Mouse (Mus musculus): ENCODE data around the gene 4932411N23Rik. TPM values are rescaled to one million over a fixed set of nuclear protein-coding genes. Genes with fewer than 3 reads are reported as not detected.
"Not testable (repeated sequence)": the region's sequence is repeated elsewhere in the genome, so short reads cannot be mapped to it uniquely, and the experiment has no call there.

Gene 4932411N23Rik
- not detected for polyA plus RNA-seq (2012; fragmentation: generic; extraction: Trizol)

GRCm38 (mm10) chrX:126815768-126816167, at the start of gene 4932411N23Rik:
TSS of gene 4932411N23Rik (minus strand) at chrX:126815868.
- Histone ChIP-seq H3K27me3 (ENCODE audit: control insufficient read depth, insufficient read depth, insufficient read length) (no peaks in the 10 kb centered on the region), H3K4me2 (ENCODE audit: low read depth) (no peak within 1 kb of the TSS), H3K36me3 (ENCODE audit: control insufficient read depth, insufficient read depth) (no peaks in the 10 kb centered on the region), H3K79me2 (ENCODE audit: control insufficient read depth, insufficient read depth) (no peaks in the 10 kb centered on the region), H3K4me3 (no peak within 1 kb of the TSS), H3ac (ENCODE audit: control insufficient read depth, insufficient read length) (no peak within 1 kb of the TSS)
- TF ChIP-seq REST (IDR thresholded peaks at IDR 0.05; ENCODE audit: insufficient read depth, insufficient read length): no peak
- TF ChIP-seq TCF3 (IDR thresholded peaks at IDR 0.05; ENCODE audit: insufficient read length, low read depth): no peak
- no peak for TF ChIP-seq CEBPB (IDR thresholded peaks at IDR 0.05; ENCODE audit: insufficient read depth, poor library complexity, severe bottlenecking)
- no peak for TF ChIP-seq E2F4 (IDR thresholded peaks at IDR 0.05; ENCODE audit: insufficient read depth)

- no peak overlapping the region for H3K4me3 ChIP-seq
- H3ac ChIP-seq (ENCODE audit: control insufficient read depth, insufficient read length): no peak overlapping the region
- no peaks in the 10 kb centered on the region for H3K79me2 ChIP-seq (ENCODE audit: control insufficient read depth, insufficient read depth)
- H3K27me3 ChIP-seq (ENCODE audit: control insufficient read depth, insufficient read depth, insufficient read length): no peaks in the 10 kb centered on the region
- peak overlapping the region; percentile 37 for H3K4me2 ChIP-seq (ENCODE audit: low read depth)
- TF ChIP-seq SRF (IDR thresholded peaks at IDR 0.05; ENCODE audit: control insufficient read depth, insufficient read length, low read depth): no peak
- no peak for TF ChIP-seq TCF12 (IDR thresholded peaks at IDR 0.05; ENCODE audit: insufficient read depth, poor library complexity, severe bottlenecking)
- TF ChIP-seq USF1 (IDR thresholded peaks at IDR 0.05; ENCODE audit: low read depth): no peak
- no peak for TF ChIP-seq REST (IDR thresholded peaks at IDR 0.05; ENCODE audit: insufficient read depth, insufficient read length)
- no peaks in the 10 kb centered on the region for H3K36me3 ChIP-seq (ENCODE audit: control insufficient read depth, insufficient read depth)
Measured at GRCm38 (mm10) chrX:126779895-126780294, 35.8 kb downstream of the 4932411N23Rik start.

GRCm38 (mm10) chrX:126777643-126778042, 38.0 kb downstream of the 4932411N23Rik start:
- not testable (repeated sequence) for H3K36me3 ChIP-seq (ENCODE audit: control insufficient read depth, insufficient read depth); H3ac ChIP-seq (ENCODE audit: control insufficient read depth, insufficient read length); H3K27me3 ChIP-seq (ENCODE audit: control insufficient read depth, insufficient read depth, insufficient read length); H3K79me2 ChIP-seq (ENCODE audit: control insufficient read depth, insufficient read depth); H3K4me3 ChIP-seq
- H3K4me2 ChIP-seq (ENCODE audit: low read depth): peak overlapping the region; percentile 51

GRCm38 (mm10) chrX:126774846-126775245, 40.8 kb downstream of the 4932411N23Rik start:
- not testable (repeated sequence) for H3K36me3 ChIP-seq (ENCODE audit: control insufficient read depth, insufficient read depth); H3K4me3 ChIP-seq

GRCm38 (mm10) chrX:126773511-126773910, 42.2 kb downstream of the 4932411N23Rik start:
- H3ac ChIP-seq (ENCODE audit: control insufficient read depth, insufficient read length); H3K27me3 ChIP-seq (ENCODE audit: control insufficient read depth, insufficient read depth, insufficient read length); H3K36me3 ChIP-seq (ENCODE audit: control insufficient read depth, insufficient read depth); H3K79me2 ChIP-seq (ENCODE audit: control insufficient read depth, insufficient read depth); H3K4me3 ChIP-seq: not testable (repeated sequence)
- H3K4me2 ChIP-seq (ENCODE audit: low read depth): peak overlapping the region; percentile 64

More at GRCm38 (mm10) chrX:126774846-126775245, 40.8 kb downstream of the 4932411N23Rik start:
- H3ac ChIP-seq (ENCODE audit: control insufficient read depth, insufficient read length); H3K27me3 ChIP-seq (ENCODE audit: control insufficient read depth, insufficient read depth, insufficient read length); H3K79me2 ChIP-seq (ENCODE audit: control insufficient read depth, insufficient read depth): not testable (repeated sequence)
- H3K4me2 ChIP-seq (ENCODE audit: low read depth): peak overlapping the region; percentile 42

Other genes with a start within 250 kb of the 4932411N23Rik start
- gene Gm382, start 224.1 kb upstream of the 4932411N23Rik start, polyA plus RNA-seq (2012; fragmentation: generic; extraction: Trizol): not detected

Measured in myocyte (in vitro differentiated cells).